Mouse (Mus musculus) thymus, adult 2 months (tissue): ENCODE results near the gene Fmnl2. TPM values are rescaled to one million over a fixed set of nuclear protein-coding genes. Genes with fewer than 3 reads are reported as not detected.

ENCODE experiments used
- DNase-seq: peaks from one replicate; pipeline ENCODE4 v3.0.0; 2021
- H3K27ac ChIP-seq: fragments of 200-500 bp; 2 replicates; pipeline ENCODE4 v1.5.1; 2012; ENCODE audit warnings: low read length, control low read depth; ENCODE audit not compliant: control insufficient read depth, insufficient read depth
- H3K27me3 ChIP-seq: fragments of 200-500 bp; 2 replicates; pipeline ENCODE4 v1.6.1; 2012; ENCODE audit warnings: mild to moderate bottlenecking, low read length, moderate library complexity, mixed read lengths; ENCODE audit not compliant: control insufficient read depth, insufficient read depth
- H3K36me3 ChIP-seq: fragments of 200-500 bp; 2 replicates; pipeline ENCODE4 v1.6.1; 2012; ENCODE audit warnings: mild to moderate bottlenecking, low read length, moderate library complexity; ENCODE audit not compliant: control insufficient read depth, insufficient read depth
- H3K4me1 ChIP-seq: fragments of 200-500 bp; replicated peaks from 2 replicates; pipeline ENCODE4 v1.6.1; 2012; ENCODE audit warnings: low read length; ENCODE audit not compliant: control insufficient read depth, insufficient read depth
- H3K4me3 ChIP-seq: fragments of 200-500 bp; 2 replicates; pipeline ENCODE4 v1.5.1; 2012; ENCODE audit warnings: mild to moderate bottlenecking, low read length, control low read depth, moderate library complexity; ENCODE audit not compliant: control insufficient read depth, insufficient read depth
- CTCF ChIP-seq: fragments of 200-500 bp; IDR thresholded peaks from 2 replicates; pipeline ENCODE4 v1.5.1; 2012; ENCODE audit warnings: mild to moderate bottlenecking, control low read depth, low read length, moderate library complexity, borderline replicate concordance; ENCODE audit not compliant: control insufficient read depth, poor library complexity, insufficient read depth; ENCODE audit errors: extremely low read depth
- POLR2A ChIP-seq: fragments of 200-500 bp; IDR thresholded peaks from 2 replicates; pipeline ENCODE4 v1.6.1; 2012; ENCODE audit warnings: mild to moderate bottlenecking, low read length, control low read depth, moderate library complexity; ENCODE audit not compliant: control insufficient read depth, poor library complexity, insufficient read depth; ENCODE audit errors: extremely low read depth
- WGBS: fragments of 180-500 bp; shearing (Covaris S2); methylation state at CpG from one replicate; pipeline ENCODE4 v1.1.7; 2018; 5-methylcytosine and 5-hydroxymethylcytosine counted together
- polyA plus RNA-seq: library from polyadenylated mRNA; depleted of rRNA; stranded (reverse); fragments of >200 nt; gene quantifications from 2 replicates; pipeline ENCODE4 v1.2.3, GENCODE M21; 2012

Gene Fmnl2
- polyA plus RNA-seq, 1 experiment = 5.0 TPM

- Histone ChIP-seq H3K27ac (no peak overlapping the region), H3K36me3 (no peaks in the 10 kb centered on the region), H3K4me3 (no peak overlapping the region), H3K4me1 (peaks cover 8% of the 10 kb centered on the region), H3K27me3 (peaks cover 10% of the 10 kb centered on the region)
- no peak for DNase-seq
- WGBS = 88% methylated on average over 4 of the region's 4 CpGs
- TF ChIP-seq CTCF (no peak), POLR2A (no peak)
Observed at GRCm38 (mm10) chr2:52862760-52863124, 5.1 kb downstream of the Fmnl2 start.

DNA sequence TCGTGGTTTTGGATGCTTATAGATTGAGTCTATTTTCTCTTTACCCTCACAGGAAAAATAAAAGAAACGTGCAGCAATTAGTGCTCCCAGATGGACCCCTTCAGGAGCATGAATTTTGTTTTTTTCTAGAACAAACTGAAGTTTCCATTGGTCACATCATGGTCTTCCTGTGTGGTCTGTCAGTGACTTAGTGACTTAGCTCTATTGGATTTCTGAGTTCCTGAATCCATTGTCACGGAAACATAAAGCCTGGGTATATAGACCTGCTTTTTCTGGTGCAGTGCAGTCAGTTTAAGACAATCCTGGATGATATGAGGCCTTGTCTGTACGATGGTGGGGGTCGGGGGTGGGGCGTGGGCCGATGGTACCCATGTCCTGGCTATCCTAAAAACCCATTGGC lies 7.0 kb downstream of the Fmnl2 start:
- Histone ChIP-seq H3K27ac (no peak overlapping the region), H3K27me3 (no peaks in the 10 kb centered on the region), H3K4me3 (no peak overlapping the region), H3K36me3 (no peaks in the 10 kb centered on the region), H3K4me1 (no peaks in the 10 kb centered on the region)
- no peak for DNase-seq
- 92% methylated on average over 7 of the region's 7 CpGs for WGBS
- TF ChIP-seq POLR2A (no peak), CTCF (no peak)

DNA sequence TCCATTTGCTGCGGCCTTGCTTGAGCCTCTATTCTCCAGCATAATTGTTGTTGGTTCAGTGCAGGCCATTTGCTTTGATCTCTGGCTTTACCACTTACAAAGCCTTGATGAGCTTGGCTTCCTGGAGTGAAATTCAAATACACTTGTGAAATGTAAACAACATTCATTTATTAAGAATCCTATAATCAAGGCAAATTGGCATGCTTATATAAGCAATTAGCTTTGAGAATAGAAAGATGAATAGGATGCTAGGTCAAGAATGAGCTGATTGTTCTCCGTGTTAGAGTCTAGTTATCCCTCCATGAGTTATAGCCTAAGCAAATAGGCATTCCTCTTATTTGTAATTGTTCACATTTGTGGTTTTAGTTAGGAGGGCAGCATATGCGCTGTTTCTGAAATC lies 8.5 kb downstream of the Fmnl2 start:
- no peak for TF ChIP-seq POLR2A
- TF ChIP-seq CTCF = no peak
- no peaks in the 10 kb centered on the region for H3K36me3 ChIP-seq
- H3K4me3 ChIP-seq = no peak overlapping the region
- H3K27me3 ChIP-seq = no peaks in the 10 kb centered on the region
- no peaks in the 10 kb centered on the region for H3K4me1 ChIP-seq
- no peak for DNase-seq
- H3K27ac ChIP-seq = no peak overlapping the region
- WGBS = 97% methylated on average over 3 of the region's 3 CpGs

DNA sequence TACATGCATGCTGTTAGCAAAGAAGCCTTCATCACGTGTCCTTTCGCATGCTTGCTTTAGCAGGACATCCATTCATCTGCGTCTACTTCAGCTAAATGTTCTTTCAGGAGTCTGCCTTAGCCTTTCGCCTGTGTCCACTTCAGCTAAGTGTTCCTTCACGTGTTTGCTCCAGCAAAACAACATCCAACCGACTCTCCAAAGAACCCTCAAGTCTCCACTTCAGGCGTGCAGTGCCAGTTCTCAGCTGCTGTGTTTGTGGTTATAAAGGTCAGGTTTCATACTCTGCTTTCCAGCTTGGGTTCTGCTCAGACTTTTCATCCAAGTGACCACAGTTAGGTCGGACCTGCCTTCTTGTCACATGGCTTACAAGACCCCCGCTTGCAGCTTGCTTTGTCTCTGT lies 10.1 kb downstream of the Fmnl2 start:
- Histone ChIP-seq H3K4me1 (no peaks in the 10 kb centered on the region), H3K4me3 (no peak overlapping the region), H3K36me3 (no peaks in the 10 kb centered on the region), H3K27me3 (no peaks in the 10 kb centered on the region), H3K27ac (no peak overlapping the region)
- DNase-seq = no peak
- 94% methylated on average over 9 of the region's 9 CpGs for WGBS
- TF ChIP-seq CTCF (no peak), POLR2A (no peak)

GRCm38 (mm10) chr2:52868181-52868580 lies 10.5 kb downstream of the Fmnl2 start:
- no peak for DNase-seq
- Histone ChIP-seq H3K36me3 (no peaks in the 10 kb centered on the region), H3K4me3 (no peak overlapping the region), H3K27ac (no peak overlapping the region), H3K27me3 (no peaks in the 10 kb centered on the region), H3K4me1 (no peaks in the 10 kb centered on the region)
- WGBS = 97% methylated on average over 5 of the region's 5 CpGs
- TF ChIP-seq POLR2A (no peak), CTCF (no peak)

GRCm38 (mm10) chr2:52872636-52873035 lies 15.0 kb downstream of the Fmnl2 start:
- Histone ChIP-seq H3K27ac (no peak overlapping the region), H3K36me3 (no peaks in the 10 kb centered on the region), H3K27me3 (no peaks in the 10 kb centered on the region), H3K4me1 (no peaks in the 10 kb centered on the region), H3K4me3 (no peak overlapping the region)
- 70% methylated on average over 5 of the region's 5 CpGs for WGBS
- DNase-seq = no peak
- TF ChIP-seq CTCF (no peak), POLR2A (no peak)

DNA sequence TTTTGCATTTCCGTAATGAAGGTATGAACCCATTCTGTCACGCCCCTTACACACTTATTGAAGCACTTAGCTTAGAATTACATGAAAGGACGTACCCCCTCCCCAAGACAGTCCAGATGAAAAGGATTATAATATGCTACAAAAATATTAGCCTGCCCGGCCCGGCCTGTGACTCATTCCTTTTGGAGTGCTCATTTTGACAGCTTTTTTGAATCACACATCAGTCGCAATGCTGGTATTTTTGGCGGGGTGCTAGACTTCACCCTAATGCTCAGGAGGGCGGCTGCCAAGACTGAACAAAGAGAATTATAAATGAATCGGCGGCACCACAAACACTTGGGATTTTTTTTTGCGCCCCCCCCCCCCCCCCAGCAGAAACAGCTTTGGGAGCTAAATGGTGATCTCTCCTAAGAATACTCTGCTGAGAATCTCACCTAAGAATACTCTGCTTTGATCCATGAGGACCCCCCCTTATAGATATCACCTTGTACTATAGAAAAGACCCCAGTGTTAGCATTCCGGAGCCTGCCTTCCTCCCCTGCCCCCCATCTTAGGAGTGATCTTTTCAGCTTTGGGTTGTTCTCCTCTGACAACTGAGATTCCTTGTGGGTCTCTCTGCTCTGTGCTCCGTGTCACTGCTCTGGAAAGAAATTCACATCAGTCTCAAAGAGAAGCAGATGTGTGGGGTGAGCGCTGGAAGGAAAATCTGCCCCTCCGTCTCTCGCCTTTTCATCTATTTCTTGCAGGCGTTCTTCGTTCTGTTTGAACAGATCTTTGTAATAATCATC lies 15.8 kb downstream of the Fmnl2 start:
- H3K27me3 ChIP-seq = no peaks in the 10 kb centered on the region
- TF ChIP-seq POLR2A = no peak
- H3K4me1 ChIP-seq = no peaks in the 10 kb centered on the region
- H3K27ac ChIP-seq = no peak overlapping the region
- no peaks in the 10 kb centered on the region for H3K36me3 ChIP-seq
- WGBS = 95% methylated on average over 18 of the region's 18 CpGs
- no peak for DNase-seq
- no peak overlapping the region for H3K4me3 ChIP-seq
